In genomic region chr13:65174102-65174501, GRCm38 (mm10) we compare ENCODE assay signal across 39 mouse cellular contexts. TPM values are rescaled to one million over a fixed set of nuclear protein-coding genes. Genes with fewer than 3 reads are reported as not detected.
"Had no signal": no experiment of that assay in that cellular context is flagged by ENCODE, and none has a peak within 500 bp of the region (broad histone marks: within the 10 kb centered on the region; RNA-seq: fewer than 3 reads in every experiment).

No protein-coding gene starts in this region.

- H3K36me3 ChIP-seq: heart, embryonic 13.5 days; heart, embryonic 15.5 days; hindbrain, embryonic 12.5 days; intestine, embryonic 15.5 days; kidney, embryonic 15.5 days; limb, embryonic 10.5 days; limb, embryonic 12.5 days; liver, embryonic 12.5 days had no signal

- H3K9me3 ChIP-seq: heart, embryonic 15.5 days; intestine, embryonic 15.5 days; kidney, embryonic 15.5 days; limb, embryonic 10.5 days; limb, embryonic 12.5 days; liver, embryonic 12.5 days had no signal

- DNase-seq: gastrocnemius, adult 2 months; gastrocnemius, postnatal 10 days; gastrocnemius, postnatal 25 days; heart, adult 18-20 months; heart, postnatal 14 days; heart, postnatal 36 days; kidney, adult 2 months; kidney, adult 9 months; kidney, postnatal 25 days; kidney, postnatal 4 days; liver had no signal

- H3K27ac ChIP-seq: gastrocnemius, adult 2 months; heart, embryonic 13.5 days; heart, embryonic 15.5 days; hindbrain, embryonic 12.5 days; hindbrain, embryonic 14.5 days; intestine, embryonic 15.5 days; kidney, embryonic 15.5 days; kidney, postnatal 0 days; layer of hippocampus, adult 2 months; left cerebral cortex, adult 2 months; limb, embryonic 10.5 days; limb, embryonic 12.5 days; liver, embryonic 12.5 days; liver, embryonic 14.5 days had no signal

- H3K9ac ChIP-seq: heart, embryonic 13.5 days; heart, embryonic 15.5 days; hindbrain, embryonic 12.5 days; hindbrain, embryonic 14.5 days; intestine, embryonic 15.5 days; kidney, embryonic 15.5 days; limb, embryonic 12.5 days; liver, embryonic 12.5 days; liver, embryonic 14.5 days had no signal

- H3K4me3 ChIP-seq: gastrocnemius, adult 2 months; heart, embryonic 13.5 days; heart, embryonic 15.5 days; hindbrain, embryonic 12.5 days; intestine, embryonic 15.5 days; kidney, embryonic 15.5 days; layer of hippocampus, adult 2 months; left cerebral cortex, adult 2 months; limb, embryonic 10.5 days; limb, embryonic 12.5 days; liver, embryonic 12.5 days had no signal

- H3K4me1 ChIP-seq: hindbrain, embryonic 12.5 days; limb, embryonic 10.5 days; limb, embryonic 12.5 days had no signal

- H3K27me3 ChIP-seq: heart, embryonic 13.5 days; heart, embryonic 15.5 days; hindbrain, embryonic 12.5 days; intestine, embryonic 15.5 days; kidney, embryonic 15.5 days; limb, embryonic 12.5 days had no signal

RNA-seq across cellular contexts. Expression of gene Olfr466, which starts 24.1 kb away (rescaled TPM):
- total RNA-seq: gastrocnemius, adult 2 months; gastrocnemius, postnatal 10 days; gastrocnemius, postnatal 25 days; gastrocnemius, postnatal 4 days; granulocyte monocyte progenitor cell, adult 5-6 weeks; heart, adult 18-20 months; heart, adult 8-10 months; heart, postnatal 14 days; heart, postnatal 36 days; hematopoietic stem cell, adult 5-6 weeks; layer of hippocampus, adult 2 months; layer of hippocampus, postnatal 10 days; layer of hippocampus, postnatal 25 days; left cerebral cortex, adult 2 months; left cerebral cortex, postnatal 14 days; left cerebral cortex, postnatal 36 days had no signal
- polyA plus RNA-seq: heart, embryonic 11.5 days; heart, embryonic 13.5 days; heart, embryonic 15.5 days; heart, postnatal 0 days; hindbrain, embryonic 12.5 days; hindbrain, embryonic 14.5 days; hindbrain, embryonic 16.5 days; intestine, embryonic 15.5 days; intestine, postnatal 0 days; kidney, adult 2 months; kidney, embryonic 15.5 days; kidney, postnatal 0 days; limb, embryonic 10.5 days; limb, embryonic 12.5 days; limb, embryonic 14.5 days; liver, embryonic 12.5 days; liver, embryonic 14.5 days; liver, embryonic 16.5 days had no signal

RNA-seq across cellular contexts. Expression of gene Nlrp4f, which starts 31.7 kb away (rescaled TPM):
- total RNA-seq: gastrocnemius, adult 2 months; gastrocnemius, postnatal 10 days; gastrocnemius, postnatal 25 days; gastrocnemius, postnatal 4 days; granulocyte monocyte progenitor cell, adult 5-6 weeks; heart, adult 18-20 months; heart, adult 8-10 months; heart, postnatal 14 days; heart, postnatal 36 days; hematopoietic stem cell, adult 5-6 weeks; left cerebral cortex, postnatal 14 days had no signal
- polyA plus RNA-seq: heart, embryonic 11.5 days; heart, embryonic 13.5 days; heart, embryonic 15.5 days; heart, postnatal 0 days; hindbrain, embryonic 12.5 days; hindbrain, embryonic 16.5 days; inflammation-experienced regulatory T-cells, adult 6 months; intestine, postnatal 0 days; kidney, embryonic 15.5 days; kidney, postnatal 0 days; limb, embryonic 14.5 days; liver, embryonic 12.5 days; liver, embryonic 16.5 days had no signal

RNA-seq across cellular contexts. Expression of gene Olfr465-ps1, which starts 36.2 kb away (rescaled TPM):
- total RNA-seq: gastrocnemius, adult 2 months; gastrocnemius, postnatal 10 days; gastrocnemius, postnatal 25 days; gastrocnemius, postnatal 4 days; granulocyte monocyte progenitor cell, adult 5-6 weeks; heart, adult 18-20 months; heart, adult 8-10 months; heart, postnatal 14 days; heart, postnatal 36 days; hematopoietic stem cell, adult 5-6 weeks; layer of hippocampus, adult 2 months; layer of hippocampus, postnatal 10 days; layer of hippocampus, postnatal 25 days; left cerebral cortex, adult 2 months; left cerebral cortex, postnatal 14 days; left cerebral cortex, postnatal 36 days had no signal
- polyA plus RNA-seq: heart, embryonic 11.5 days; heart, embryonic 13.5 days; heart, embryonic 15.5 days; heart, postnatal 0 days; hindbrain, embryonic 12.5 days; hindbrain, embryonic 14.5 days; hindbrain, embryonic 16.5 days; inflammation-experienced regulatory T-cells, adult 6 months; intestine, embryonic 15.5 days; kidney, adult 2 months; kidney, embryonic 15.5 days; kidney, postnatal 0 days; limb, embryonic 10.5 days; limb, embryonic 12.5 days; limb, embryonic 14.5 days; liver, embryonic 12.5 days; liver, embryonic 14.5 days; liver, embryonic 16.5 days had no signal
